Mouse (Mus musculus) forebrain, postnatal 0 days (tissue): ENCODE results near the gene BC030867. TPM values are rescaled to one million over a fixed set of nuclear protein-coding genes. Genes with fewer than 3 reads are reported as not detected.
A peak's percentile ranks its signal among the peaks of the same experiment; 100 is the strongest.
"Not testable (repeated sequence)": the region's sequence is repeated elsewhere in the genome, so short reads cannot be mapped to it uniquely, and the experiment has no call there.

Source experiments
- ATAC-seq: fragments of 200-750 bp; cut with Nextera tagmentation; 2 replicates; pipeline ENCODE4 v1.8.0; 2017; ENCODE audit warnings: mild to moderate bottlenecking, moderate library complexity
- DNase-seq: peaks from one replicate; pipeline ENCODE4 v3.0.0-alpha.2; 2015
- H3K27ac ChIP-seq: fragments of 300-500 bp; sonication (generic); 2 replicates; pipeline ENCODE4 v1.5.1; 2014; ENCODE audit warnings: low read depth, mild to moderate bottlenecking, antibody characterized with exemption, low read length, moderate library complexity, mixed read lengths
- H3K27me3 ChIP-seq: fragments of 300-500 bp; sonication (generic); 2 replicates; pipeline ENCODE4 v1.6.1; 2014; ENCODE audit warnings: mild to moderate bottlenecking, low read length, mixed read lengths; ENCODE audit not compliant: insufficient read depth
- H3K36me3 ChIP-seq: fragments of 300-500 bp; sonication (generic); 2 replicates; pipeline ENCODE4 v1.6.1; 2014; ENCODE audit warnings: mild to moderate bottlenecking, moderate library complexity; ENCODE audit not compliant: insufficient read depth
- H3K4me1 ChIP-seq: fragments of 300-500 bp; sonication (generic); 2 replicates; pipeline ENCODE4 v1.6.1; 2014; ENCODE audit warnings: antibody characterized with exemption; ENCODE audit not compliant: insufficient read depth
- H3K4me2 ChIP-seq: fragments of 300-500 bp; sonication (generic); 2 replicates; pipeline ENCODE4 v1.6.1; 2014; ENCODE audit warnings: low read depth, mild to moderate bottlenecking, moderate library complexity
- H3K4me3 ChIP-seq: fragments of 300-500 bp; sonication (generic); 2 replicates; pipeline ENCODE4 v1.5.1; 2014; ENCODE audit warnings: low read depth, low read length, mixed read lengths
- H3K9ac ChIP-seq: fragments of 300-500 bp; sonication (generic); 2 replicates; pipeline ENCODE4 v1.6.1; 2014; ENCODE audit warnings: mild to moderate bottlenecking
- H3K9me3 ChIP-seq: fragments of 300-500 bp; sonication (generic); 2 replicates; pipeline ENCODE4 v1.6.1; 2016; ENCODE audit warnings: low read length
- CTCF ChIP-seq: sonication (generic); IDR thresholded peaks from 2 replicates; pipeline ENCODE4 v1.5.1; 2016; ENCODE audit warnings: antibody characterized with exemption, control low read depth, low read depth
- WGBS: fragments of 180-500 bp; shearing (Covaris S2); extraction: QIAGEN DNeasy Blood & Tissue Kit; methylation state at CpG from one replicate; pipeline ENCODE4 v1.1.7; 2014; 5-methylcytosine and 5-hydroxymethylcytosine counted together
- polyA plus RNA-seq: library from polyadenylated mRNA; unstranded; fragments of >200 nt; fragmentation: Nextera tagmentation; extraction: Ambion mirVana; gene quantifications from 2 replicates; pipeline ENCODE4 v1.2.1, GENCODE M21; 2015
- total RNA-seq: library from RNA; depleted of rRNA; stranded (reverse); fragments of >200 nt; gene quantifications from 2 replicates; pipeline ENCODE4 v1.2.3, GENCODE M21; 2014

The BC030867 gene
- total and polyA plus RNA-seq, 2 experiments from 2014 or later = 0.62 to 1.5 TPM

DNA sequence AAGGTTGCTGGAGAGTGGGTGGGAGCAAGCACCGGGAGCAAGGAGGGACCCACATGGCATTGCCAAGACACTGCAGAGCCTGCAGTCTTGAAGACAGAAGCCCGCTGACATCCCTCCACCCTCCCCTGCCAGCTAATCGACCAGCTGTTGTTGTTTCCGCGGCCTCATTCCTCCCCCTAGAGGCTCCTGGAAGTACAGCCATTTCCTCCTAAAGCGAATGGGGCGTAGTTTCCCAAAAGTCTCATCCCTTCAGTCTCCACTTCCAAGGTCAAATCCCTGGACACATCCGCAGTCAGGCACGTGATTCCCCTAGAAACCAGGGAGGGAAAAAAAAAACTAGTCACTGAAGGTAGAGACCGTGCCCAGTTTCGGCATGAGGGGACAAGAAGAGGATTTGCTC, 18.8 kb downstream of the BC030867 start:
- H3K27me3 ChIP-seq = no peaks in the 10 kb centered on the region
- H3K9me3 ChIP-seq = no peaks in the 10 kb centered on the region
- no peak overlapping the region for H3K4me3 ChIP-seq
- no peaks in the 10 kb centered on the region for H3K36me3 ChIP-seq
- peak; percentile 92 for ATAC-seq
- 0 out of 2 replicates have a peak overlapping the region, but pooled peaks have one; percentile 13 for H3K4me2 ChIP-seq
- H3K27ac ChIP-seq = no peak overlapping the region
- 6% methylated on average over 11 of the region's 11 CpGs for WGBS
- TF ChIP-seq CTCF = peak; percentile 85
- H3K9ac ChIP-seq = no peak overlapping the region
- H3K4me1 ChIP-seq = no peaks in the 10 kb centered on the region
- peak; percentile 85 for DNase-seq

DNA sequence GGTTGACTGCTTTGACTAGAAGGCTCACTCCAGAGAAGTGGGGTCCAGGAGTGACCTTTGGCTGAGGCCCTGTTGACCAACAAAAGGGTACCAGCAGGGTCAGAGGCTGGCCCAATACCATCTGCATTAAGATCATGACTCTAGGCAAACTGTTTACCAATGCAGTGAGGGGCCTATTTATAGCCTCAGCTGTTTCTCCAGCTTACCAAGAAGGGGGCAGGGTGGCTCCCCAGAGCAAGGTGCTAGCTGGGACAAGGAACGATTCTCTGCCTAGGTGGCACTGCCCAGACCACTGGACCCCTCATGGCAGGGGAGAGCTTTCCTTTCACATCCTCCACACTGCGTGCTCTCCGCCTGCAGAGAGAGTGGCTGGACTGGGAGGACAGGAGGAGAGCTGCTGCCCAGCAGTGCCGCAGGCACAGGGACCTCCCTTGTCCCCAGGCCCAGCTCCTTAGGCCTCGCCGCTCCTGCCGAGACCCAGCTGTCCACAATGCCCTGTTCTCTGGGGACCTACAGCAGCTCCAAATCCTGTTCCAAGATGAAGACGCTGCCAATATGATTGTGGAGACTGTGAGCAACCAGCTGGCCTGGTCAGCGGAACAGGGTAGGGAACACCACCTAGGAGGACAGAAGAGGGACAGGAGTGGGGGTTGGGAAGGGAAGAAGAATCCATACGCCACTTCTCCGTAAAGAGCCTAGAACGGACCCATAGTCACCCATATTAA, 20.0 kb downstream of the BC030867 start, which contains the start of gene Asb16:
TSS of gene Asb16 (plus strand) at position 224 of the 725 bp plus-strand sequence.
- 86% methylated on average over 12 of the region's 12 CpGs for WGBS
- Histone ChIP-seq H3K36me3 (no peaks in the 10 kb centered on the region), H3K9ac (no peak within 1 kb of the TSS), H3K9me3 (no peaks in the 10 kb centered on the region), H3K4me2 (no peak within 1 kb of the TSS), H3K4me3 (no peak within 1 kb of the TSS), H3K27me3 (no peaks in the 10 kb centered on the region), H3K27ac (no peak within 1 kb of the TSS), H3K4me1 (no peaks in the 10 kb centered on the region)
- no peak for ATAC-seq
- no peak for TF ChIP-seq CTCF
- DNase-seq = no peak

DNA sequence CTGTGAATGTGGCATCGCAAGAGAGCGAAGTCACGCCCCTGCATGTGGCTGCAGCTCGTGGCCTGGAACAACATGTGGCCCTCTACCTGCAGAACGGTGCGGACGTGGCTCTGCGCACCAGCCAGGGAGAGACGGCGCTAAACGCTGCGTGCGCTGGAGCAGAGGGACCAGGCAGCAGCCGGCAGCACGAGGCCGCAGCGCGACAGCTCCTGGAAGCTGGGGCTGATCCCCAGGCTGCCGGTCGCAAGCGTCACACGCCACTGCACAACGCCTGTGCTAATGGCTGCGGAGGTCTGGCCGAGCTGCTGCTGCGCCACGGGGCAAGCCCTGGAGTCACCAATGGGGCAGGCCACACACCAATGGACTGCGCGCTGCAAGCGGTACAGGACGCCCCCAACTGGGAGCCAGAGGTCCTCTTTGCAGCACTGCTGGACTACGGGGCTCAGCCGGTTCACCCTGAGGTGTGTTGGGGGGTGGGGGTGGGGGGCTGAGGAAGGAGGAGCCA, 27.8 kb downstream of the BC030867 start:
- 3% methylated on average over 33 of the region's 33 CpGs for WGBS
- H3K4me1 ChIP-seq = no peaks in the 10 kb centered on the region
- peak overlapping the region; percentile 75 for H3K4me2 ChIP-seq
- peak; percentile 50 for DNase-seq
- ATAC-seq = peak; percentile 77
- peak overlapping the region; percentile 45 for H3K9ac ChIP-seq
- peaks cover 4% of the 10 kb centered on the region; the same call in 1 of the 2 replicates for H3K27me3 ChIP-seq
- no peak for TF ChIP-seq CTCF
- H3K36me3 ChIP-seq = no peaks in the 10 kb centered on the region
- no peaks in the 10 kb centered on the region for H3K9me3 ChIP-seq
- no peak overlapping the region for H3K27ac ChIP-seq
- H3K4me3 ChIP-seq = peak overlapping the region; percentile 33

DNA sequence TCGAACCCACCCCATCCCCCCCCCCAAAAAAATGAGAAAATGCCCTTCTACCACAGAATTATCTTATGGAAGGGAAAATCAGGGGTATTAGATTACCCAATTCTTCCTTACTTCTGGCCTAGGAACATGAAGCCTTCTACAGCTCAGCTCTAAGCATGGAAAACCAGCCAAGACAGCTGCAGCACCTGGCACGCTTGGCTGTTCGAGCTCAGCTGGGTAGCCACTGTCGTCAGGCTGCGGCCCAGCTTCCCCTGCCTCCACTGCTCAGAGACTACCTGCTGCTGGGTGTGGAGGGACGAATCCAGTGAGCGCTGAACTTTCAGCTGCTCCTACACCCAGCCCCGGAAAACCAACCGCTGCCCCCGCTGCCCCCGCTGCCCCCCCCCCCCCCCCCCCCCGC, 29.1 kb downstream of the BC030867 start:
- no peak for DNase-seq
- no peak for ATAC-seq
- 60% methylated on average over 7 of the region's 12 CpGs for WGBS
- H3K4me3 ChIP-seq = no peak overlapping the region
- no peak overlapping the region for H3K4me2 ChIP-seq
- H3K9me3 ChIP-seq = no peaks in the 10 kb centered on the region
- peaks cover 4% of the 10 kb centered on the region; the same call in 1 of the 2 replicates for H3K27me3 ChIP-seq
- no peak for TF ChIP-seq CTCF
- H3K9ac ChIP-seq = no peak overlapping the region
- no peaks in the 10 kb centered on the region for H3K4me1 ChIP-seq
- no peaks in the 10 kb centered on the region for H3K36me3 ChIP-seq
- H3K27ac ChIP-seq = no peak overlapping the region

DNA sequence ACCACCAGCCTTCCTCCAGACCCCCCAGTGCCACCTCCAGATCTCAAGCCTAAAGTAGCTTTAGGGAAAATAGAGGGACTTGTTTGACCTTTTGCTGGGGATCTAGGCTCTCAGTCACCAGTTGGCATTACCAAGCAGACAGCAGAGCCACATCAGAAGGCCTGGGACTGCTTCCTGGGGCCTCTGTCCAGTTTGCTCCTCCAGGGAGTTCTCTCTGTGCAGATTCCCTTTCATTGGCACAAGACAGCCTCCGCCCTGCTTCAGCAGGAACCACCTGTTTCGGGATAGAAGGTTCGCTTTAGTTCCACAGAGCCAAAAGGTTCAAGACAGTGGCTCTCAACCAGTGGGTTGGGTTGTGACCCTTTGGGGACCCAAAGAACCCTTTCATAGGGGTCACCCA, 30.9 kb downstream of the BC030867 start:
- Histone ChIP-seq H3K4me1 (no peaks in the 10 kb centered on the region), H3K9me3 (no peaks in the 10 kb centered on the region), H3K27me3 (peaks cover 4% of the 10 kb centered on the region; the same call in 1 of the 2 replicates), H3K36me3 (no peaks in the 10 kb centered on the region), H3K4me2 (no peak overlapping the region), H3K27ac (no peak overlapping the region), H3K9ac (no peak overlapping the region), H3K4me3 (no peak overlapping the region)
- WGBS = 93% methylated on average over 3 of the region's 3 CpGs
- no peak for DNase-seq
- no peak for ATAC-seq
- no peak for TF ChIP-seq CTCF

DNA sequence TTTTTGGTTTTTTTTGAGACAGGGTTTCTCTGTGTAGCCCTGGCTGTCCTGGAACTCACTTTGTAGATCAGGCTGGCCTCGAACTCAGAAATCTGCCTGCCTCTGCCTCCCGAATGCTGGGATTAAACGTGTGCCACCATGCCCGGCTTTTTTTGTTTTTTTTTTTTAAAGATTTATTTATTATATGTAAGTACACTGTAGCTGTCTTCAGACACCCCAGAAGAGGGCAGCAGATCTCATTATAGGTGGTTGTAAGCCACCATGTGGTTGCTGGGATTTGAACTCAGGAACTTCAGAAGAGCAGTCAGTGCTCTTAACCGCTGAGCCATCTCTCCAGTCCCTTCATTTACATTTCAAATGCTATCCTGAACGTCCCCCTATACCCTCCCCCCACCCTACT, 31.6 kb downstream of the BC030867 start:
- WGBS = 66% methylated on average over 6 of the region's 6 CpGs
- not testable (repeated sequence) for H3K27me3 ChIP-seq, H3K4me1 ChIP-seq, H3K27ac ChIP-seq, DNase-seq, H3K4me3 ChIP-seq, H3K9me3 ChIP-seq, H3K4me2 ChIP-seq, H3K36me3 ChIP-seq, ATAC-seq, H3K9ac ChIP-seq

DNA sequence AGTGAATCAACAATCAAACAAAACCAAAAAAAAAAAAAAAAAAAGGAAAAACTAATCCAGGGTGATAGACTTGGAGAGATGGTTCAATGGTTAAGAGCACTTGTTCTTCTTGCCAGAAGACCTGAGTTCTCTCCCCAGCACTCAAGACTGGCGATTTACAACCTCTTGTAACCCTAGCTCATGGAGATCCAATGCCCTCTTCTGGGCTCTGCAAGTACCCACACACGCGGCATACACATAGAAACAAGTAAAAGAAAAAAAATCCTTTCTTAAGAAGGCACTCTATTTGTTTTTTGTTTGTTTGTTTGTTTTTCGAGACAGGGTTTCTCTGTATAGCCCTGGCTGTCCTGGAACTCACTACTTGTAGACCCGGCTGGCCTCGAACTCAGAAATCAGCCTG, 35.2 kb downstream of the BC030867 start:
- Histone ChIP-seq H3K4me3 (no peak overlapping the region; the same call in 1 of the 2 replicates), H3K36me3 (peaks cover 17% of the 10 kb centered on the region), H3K9me3 (no peaks in the 10 kb centered on the region), H3K4me1 (peaks cover 11% of the 10 kb centered on the region; the same call in 1 of the 2 replicates), H3K4me2 (peak overlapping the region; percentile 79; the same call in 1 of the 2 replicates), H3K9ac (no peak overlapping the region), H3K27me3 (no peaks in the 10 kb centered on the region), H3K27ac (no peak overlapping the region)
- TF ChIP-seq CTCF = no peak; the same call in 1 of the 2 replicates
- 93% methylated on average over 6 of the region's 6 CpGs for WGBS
- ATAC-seq (no peak), DNase-seq (no peak)
